Mouse (Mus musculus) neural tube, embryonic 15.5 days (tissue): ENCODE data around the gene Vill. TPM values are rescaled to one million over a fixed set of nuclear protein-coding genes. Genes with fewer than 3 reads are reported as not detected.
A peak's percentile ranks its signal among the peaks of the same experiment; 100 is the strongest.

Source experiments
- ATAC-seq: fragments of 200-750 bp; cut with Nextera tagmentation; 2 replicates; pipeline ENCODE4 v1.8.0; 2017; ENCODE audit warnings: mild to moderate bottlenecking, moderate TSS enrichment, moderate library complexity; ENCODE audit not compliant: low FRiP score
- H3K27ac ChIP-seq: fragments of 300-500 bp; sonication (generic); replicated peaks from 2 replicates; pipeline ENCODE4 v1.5.1; 2015; ENCODE audit warnings: mild to moderate bottlenecking, inconsistent platforms
- H3K27me3 ChIP-seq: fragments of 300-500 bp; sonication (generic); replicated peaks from 2 replicates; pipeline ENCODE4 v1.6.1; 2015; ENCODE audit warnings: inconsistent platforms
- H3K36me3 ChIP-seq: fragments of 300-500 bp; sonication (generic); 2 replicates; pipeline ENCODE4 v1.6.1; 2015; ENCODE audit warnings: inconsistent platforms
- H3K4me1 ChIP-seq: fragments of 300-500 bp; sonication (generic); 2 replicates; pipeline ENCODE4 v1.6.1; 2015; ENCODE audit warnings: inconsistent platforms
- H3K4me2 ChIP-seq: fragments of 300-500 bp; sonication (generic); 2 replicates; pipeline ENCODE4 v1.6.1; 2015; ENCODE audit warnings: inconsistent platforms, mild to moderate bottlenecking, moderate library complexity
- H3K4me3 ChIP-seq: fragments of 300-500 bp; sonication (generic); replicated peaks from 2 replicates; pipeline ENCODE4 v1.5.1; 2015; ENCODE audit warnings: mild to moderate bottlenecking, inconsistent platforms
- H3K9ac ChIP-seq: fragments of 300-500 bp; sonication (generic); replicated peaks from 2 replicates; pipeline ENCODE4 v1.6.1; 2015; ENCODE audit warnings: mild to moderate bottlenecking, inconsistent platforms
- H3K9me3 ChIP-seq: fragments of 300-500 bp; sonication (generic); replicated peaks from 2 replicates; pipeline ENCODE4 v1.6.1; 2016; ENCODE audit warnings: inconsistent platforms
- WGBS: fragments of 180-500 bp; shearing (Covaris S2); methylation state at CpG from one replicate; pipeline ENCODE4 v1.1.7; 2015; ENCODE audit warnings: mixed read lengths; 5-methylcytosine and 5-hydroxymethylcytosine counted together
- polyA plus RNA-seq: library from polyadenylated mRNA; unstranded; fragments of >200 nt; fragmentation: Nextera tagmentation; extraction: Ambion mirVana; gene quantifications from 2 replicates; pipeline ENCODE4 v1.2.1, GENCODE M21; 2015

Gene Vill
- polyA plus RNA-seq, 1 experiment from 2014 or later = 5.3 TPM

GRCm38 (mm10) chr9:119035836-119036235, 16.7 kb upstream of the Vill start:
- Histone ChIP-seq H3K9ac (no peak overlapping the region), H3K27me3 (no peaks in the 10 kb centered on the region), H3K9me3 (no peaks in the 10 kb centered on the region), H3K4me2 (no peak overlapping the region), H3K27ac (no peak overlapping the region; the same call in 1 of the 2 replicates), H3K4me3 (no peak overlapping the region), H3K36me3 (peaks cover 7% of the 10 kb centered on the region; the same call in 1 of the 2 replicates), H3K4me1 (peaks cover 64% of the 10 kb centered on the region)
- WGBS = 75% methylated on average over 7 of the region's 7 CpGs
- ATAC-seq = no peak

GRCm38 (mm10) chr9:119037076-119037730, 15.4 kb upstream of the Vill start:
- Histone ChIP-seq H3K4me2 (no peak overlapping the region), H3K4me1 (peaks cover 52% of the 10 kb centered on the region), H3K4me3 (no peak overlapping the region), H3K36me3 (peaks cover 14% of the 10 kb centered on the region), H3K27ac (peak overlapping the region; percentile 49; the same call in 1 of the 2 replicates), H3K9me3 (no peaks in the 10 kb centered on the region), H3K27me3 (no peaks in the 10 kb centered on the region), H3K9ac (no peak overlapping the region)
- 63% methylated on average over 15 of the region's 15 CpGs for WGBS
- ATAC-seq = no peak

- Histone ChIP-seq H3K4me3 (no peak overlapping the region), H3K4me2 (no peak overlapping the region), H3K36me3 (peaks cover 14% of the 10 kb centered on the region), H3K27ac (no peak overlapping the region), H3K9ac (no peak overlapping the region), H3K9me3 (no peaks in the 10 kb centered on the region), H3K4me1 (peaks cover 39% of the 10 kb centered on the region), H3K27me3 (no peaks in the 10 kb centered on the region)
- 91% methylated on average over 3 of the region's 3 CpGs for WGBS
- ATAC-seq = no peak
Measured at GRCm38 (mm10) chr9:119038574-119038973, 14.0 kb upstream of the Vill start.

GRCm38 (mm10) chr9:119040101-119040775, 12.3 kb upstream of the Vill start:
- H3K4me1 ChIP-seq = peaks cover 22% of the 10 kb centered on the region
- H3K9me3 ChIP-seq = no peaks in the 10 kb centered on the region
- no peak overlapping the region for H3K9ac ChIP-seq
- 76% methylated on average over 15 of the region's 15 CpGs for WGBS
- peaks cover 14% of the 10 kb centered on the region for H3K36me3 ChIP-seq
- no peak overlapping the region for H3K4me3 ChIP-seq
- ATAC-seq = no peak
- 0 out of 2 replicates have a peak overlapping the region, but pooled peaks have one; percentile 34 for H3K27ac ChIP-seq
- no peak overlapping the region for H3K4me2 ChIP-seq
- no peaks in the 10 kb centered on the region for H3K27me3 ChIP-seq

GRCm38 (mm10) chr9:119048182-119048903, 4.2 kb upstream of the Vill start:
- Histone ChIP-seq H3K27me3 (peaks cover 10% of the 10 kb centered on the region; the same call in 1 of the 2 replicates), H3K27ac (no peak overlapping the region), H3K4me2 (no peak overlapping the region), H3K36me3 (no peaks in the 10 kb centered on the region), H3K4me1 (peaks cover 12% of the 10 kb centered on the region), H3K9me3 (no peaks in the 10 kb centered on the region), H3K9ac (no peak overlapping the region), H3K4me3 (no peak overlapping the region)
- WGBS = 84% methylated on average over 11 of the region's 11 CpGs
- no peak for ATAC-seq

- H3K27ac ChIP-seq = no peak overlapping the region
- peaks cover 12% of the 10 kb centered on the region for H3K4me1 ChIP-seq
- H3K36me3 ChIP-seq = no peaks in the 10 kb centered on the region
- H3K27me3 ChIP-seq = peaks cover 17% of the 10 kb centered on the region; the same call in 1 of the 2 replicates
- no peak overlapping the region for H3K4me3 ChIP-seq
- no peaks in the 10 kb centered on the region for H3K9me3 ChIP-seq
- no peak overlapping the region for H3K9ac ChIP-seq
- no peak for ATAC-seq
- WGBS = 80% methylated on average over 2 of the region's 2 CpGs
- H3K4me2 ChIP-seq = no peak overlapping the region
Measured at GRCm38 (mm10) chr9:119051158-119051557, 1.4 kb upstream of the Vill start.

- 89% methylated on average over 9 of the region's 9 CpGs for WGBS
- Histone ChIP-seq H3K9ac (no peak overlapping the region), H3K27ac (no peak overlapping the region), H3K9me3 (no peaks in the 10 kb centered on the region), H3K4me3 (no peak overlapping the region), H3K27me3 (peaks cover 17% of the 10 kb centered on the region; the same call in 1 of the 2 replicates), H3K36me3 (no peaks in the 10 kb centered on the region), H3K4me1 (peaks cover 12% of the 10 kb centered on the region), H3K4me2 (no peak overlapping the region)
- no peak for ATAC-seq
Measured at GRCm38 (mm10) chr9:119053964-119054576, 1.5 kb downstream of the Vill start.

- Histone ChIP-seq H3K36me3 (no peaks in the 10 kb centered on the region), H3K4me1 (peaks cover 12% of the 10 kb centered on the region), H3K9me3 (no peaks in the 10 kb centered on the region), H3K27me3 (peaks cover 17% of the 10 kb centered on the region; the same call in 1 of the 2 replicates), H3K27ac (no peak overlapping the region), H3K4me2 (no peak overlapping the region), H3K9ac (no peak overlapping the region), H3K4me3 (no peak overlapping the region)
- no peak for ATAC-seq
- 85% methylated on average over 4 of the region's 4 CpGs for WGBS
Measured at GRCm38 (mm10) chr9:119055336-119055735, 2.8 kb downstream of the Vill start.

GRCm38 (mm10) chr9:119058245-119058644, 5.7 kb downstream of the Vill start:
- 80% methylated on average over 7 of the region's 7 CpGs for WGBS
- Histone ChIP-seq H3K4me2 (no peak overlapping the region), H3K27ac (no peak overlapping the region), H3K9me3 (no peaks in the 10 kb centered on the region), H3K4me3 (no peak overlapping the region), H3K4me1 (peaks cover under 1% of the 10 kb centered on the region), H3K27me3 (peaks cover 8% of the 10 kb centered on the region; the same call in 1 of the 2 replicates), H3K36me3 (no peaks in the 10 kb centered on the region), H3K9ac (no peak overlapping the region)
- no peak for ATAC-seq

- 90% methylated on average over 10 of the region's 10 CpGs for WGBS
- no peak overlapping the region for H3K27ac ChIP-seq
- H3K36me3 ChIP-seq = no peaks in the 10 kb centered on the region
- no peak for ATAC-seq
- H3K9me3 ChIP-seq = no peaks in the 10 kb centered on the region
- H3K4me2 ChIP-seq = no peak overlapping the region
- no peak overlapping the region for H3K4me3 ChIP-seq
- H3K27me3 ChIP-seq = no peaks in the 10 kb centered on the region
- H3K4me1 ChIP-seq = no peaks in the 10 kb centered on the region
- no peak overlapping the region for H3K9ac ChIP-seq
Measured at GRCm38 (mm10) chr9:119060701-119061100, 8.1 kb downstream of the Vill start.

- Histone ChIP-seq H3K27me3 (0 out of 2 replicates have a peak, but pooled peaks cover 4% of the 10 kb centered on the region), H3K9me3 (no peaks in the 10 kb centered on the region), H3K9ac (no peak overlapping the region), H3K4me2 (no peak overlapping the region), H3K4me1 (peaks cover 2% of the 10 kb centered on the region; the same call in 1 of the 2 replicates), H3K27ac (no peak overlapping the region), H3K36me3 (no peaks in the 10 kb centered on the region), H3K4me3 (no peak overlapping the region)
- ATAC-seq = no peak
- 34% methylated on average over 19 of the region's 19 CpGs for WGBS
Measured at GRCm38 (mm10) chr9:119063036-119063644, 10.6 kb downstream of the Vill start.
